Mouse (Mus musculus) liver, postnatal 0 days (tissue): Measurements from ENCODE around the gene Tmem123. TPM values are rescaled to one million over a fixed set of nuclear protein-coding genes. Genes with fewer than 3 reads are reported as not detected.

Source experiments
- ATAC-seq: fragments of 200-750 bp; cut with Nextera tagmentation; 2 replicates; pipeline ENCODE4 v1.8.0; 2017; ENCODE audit warnings: mild to moderate bottlenecking, moderate library complexity
- DNase-seq: peaks from one replicate; pipeline ENCODE4 v3.0.0-alpha.2; 2016
- H3K27ac ChIP-seq: fragments of 300-500 bp; sonication (generic); 2 replicates; pipeline ENCODE4 v1.5.1; 2014; ENCODE audit warnings: antibody characterized with exemption, moderate library complexity, mild to moderate bottlenecking, low read depth
- H3K27me3 ChIP-seq: fragments of 300-500 bp; sonication (generic); 2 replicates; pipeline ENCODE4 v1.6.1; 2014; ENCODE audit warnings: low read length, control low read depth, mixed read lengths; ENCODE audit not compliant: insufficient read depth
- H3K36me3 ChIP-seq: fragments of 300-500 bp; sonication (generic); replicated peaks from 2 replicates; pipeline ENCODE4 v1.6.1; 2014; ENCODE audit warnings: mild to moderate bottlenecking, control low read depth, low read length, moderate library complexity, mixed read lengths; ENCODE audit not compliant: insufficient read depth
- H3K4me1 ChIP-seq: fragments of 300-500 bp; sonication (generic); 2 replicates; pipeline ENCODE4 v1.6.1; 2014; ENCODE audit warnings: antibody characterized with exemption, mild to moderate bottlenecking, control low read depth; ENCODE audit not compliant: insufficient read depth
- H3K4me2 ChIP-seq: fragments of 300-500 bp; sonication (generic); 2 replicates; pipeline ENCODE4 v1.6.1; 2014; ENCODE audit warnings: low read depth, mild to moderate bottlenecking, low read length, moderate library complexity, mixed read lengths
- H3K4me3 ChIP-seq: fragments of 300-500 bp; sonication (generic); 2 replicates; pipeline ENCODE4 v1.5.1; 2014; ENCODE audit warnings: low read depth, low read length
- H3K9ac ChIP-seq: fragments of 300-500 bp; sonication (generic); replicated peaks from 2 replicates; pipeline ENCODE4 v1.6.1; 2014; ENCODE audit warnings: mild to moderate bottlenecking, moderate library complexity
- H3K9me3 ChIP-seq: fragments of 300-500 bp; sonication (generic); 2 replicates; pipeline ENCODE4 v1.6.1; 2016; ENCODE audit warnings: mild to moderate bottlenecking, control low read depth, low read length, mixed read lengths
- CTCF ChIP-seq: sonication (generic); IDR thresholded peaks from 2 replicates; pipeline ENCODE4 v1.5.1; 2016; ENCODE audit warnings: antibody characterized with exemption, low read depth
- EP300 ChIP-seq: IDR thresholded peaks from 2 replicates; pipeline ENCODE4 v1.6.1; 2016; ENCODE audit warnings: antibody characterized with exemption, low read depth, mild to moderate bottlenecking
- WGBS: fragments of 180-500 bp; shearing (Covaris S2); extraction: QIAGEN DNeasy Blood & Tissue Kit; methylation state at CpG from one replicate; pipeline ENCODE4 v1.1.7; 2014; ENCODE audit not compliant: insufficient replicate concordance; 5-methylcytosine and 5-hydroxymethylcytosine counted together
- polyA plus RNA-seq: library from polyadenylated mRNA; unstranded; fragments of >200 nt; fragmentation: Nextera tagmentation; extraction: Ambion mirVana; gene quantifications from 2 replicates; pipeline ENCODE4 v1.2.1, GENCODE M21; 2015

Gene Tmem123
- polyA plus RNA-seq, 1 experiment from 2014 or later: 29.2 TPM

DNA sequence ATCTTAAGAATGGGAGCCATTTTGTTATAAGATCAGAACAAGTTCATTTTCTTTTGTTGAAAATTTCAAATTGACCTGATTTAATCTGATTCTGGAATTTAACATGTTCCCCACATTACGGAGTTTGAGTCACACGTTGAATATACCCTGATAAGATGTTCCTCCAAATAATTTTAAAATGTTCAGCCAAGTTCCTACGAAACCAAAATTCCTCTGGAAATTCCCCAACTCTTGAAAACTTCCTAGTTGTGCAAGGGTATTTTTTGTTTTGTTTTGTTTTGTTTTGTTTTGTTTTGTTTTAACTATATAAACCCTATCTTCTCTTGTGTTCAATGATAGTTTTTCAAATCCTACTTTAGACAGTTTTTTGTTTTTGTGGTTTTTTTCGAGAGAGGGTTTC is 64.9 kb downstream of the Tmem123 start:
- peaks cover 28% of the 10 kb centered on the region for H3K4me1 ChIP-seq
- no peak overlapping the region for H3K4me3 ChIP-seq
- H3K36me3 ChIP-seq: peaks cover 9% of the 10 kb centered on the region
- no peak overlapping the region for H3K4me2 ChIP-seq
- 73% methylated on average over 4 of the region's 4 CpGs for WGBS
- no peaks in the 10 kb centered on the region for H3K27me3 ChIP-seq
- H3K27ac ChIP-seq: no peak overlapping the region; the same call in 1 of the 2 replicates
- H3K9me3 ChIP-seq: no peaks in the 10 kb centered on the region
- ATAC-seq (no peak), DNase-seq (no peak)
- TF ChIP-seq EP300 (no peak), CTCF (no peak)
- H3K9ac ChIP-seq: no peak overlapping the region

DNA sequence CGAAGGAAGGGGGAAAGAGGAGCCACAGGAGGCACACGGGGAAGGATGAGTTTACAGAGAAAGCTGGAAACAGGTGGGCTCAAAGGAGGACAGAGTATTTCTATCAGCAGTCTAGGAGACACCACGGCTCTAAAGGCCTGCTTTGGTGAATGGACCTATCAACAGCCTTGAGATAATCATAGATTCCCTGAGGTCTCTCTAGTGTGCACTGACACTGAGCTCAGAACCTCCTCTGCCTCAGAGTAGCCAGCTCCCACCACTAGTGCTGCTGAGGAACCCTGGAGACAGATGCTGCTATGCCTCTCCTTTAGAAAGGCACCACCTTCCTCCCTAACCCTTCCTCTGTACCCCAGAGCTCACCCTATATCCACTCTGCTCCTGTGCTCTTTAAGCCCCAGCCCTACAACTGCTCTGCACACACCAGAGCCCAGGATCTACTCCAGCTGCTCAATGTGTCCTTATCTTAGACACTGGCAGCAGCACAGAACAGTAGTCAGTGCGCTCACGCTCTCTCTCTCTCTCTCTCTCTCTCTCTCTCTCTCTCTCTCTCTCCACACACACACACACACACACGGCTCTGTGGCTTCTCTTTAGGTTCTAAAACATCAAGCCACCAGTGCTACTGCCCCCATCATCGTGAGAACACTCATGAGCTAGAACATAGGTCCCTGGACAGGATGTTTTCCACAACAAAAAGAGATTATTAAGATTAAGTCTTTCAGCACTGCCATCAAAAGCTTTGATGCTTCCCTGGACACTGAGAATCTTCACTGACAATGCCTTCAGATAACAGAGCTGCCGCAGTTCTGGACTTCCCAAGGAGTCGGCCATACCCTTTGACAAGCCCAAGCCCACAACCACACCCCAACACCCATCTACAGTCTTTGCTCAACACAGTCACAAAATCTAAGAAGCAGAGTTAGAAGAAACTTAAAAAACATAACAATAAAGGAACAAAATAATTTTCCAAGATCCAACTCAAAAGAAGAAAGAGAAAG is 66.0 kb downstream of the Tmem123 start:
- Histone ChIP-seq H3K9ac (peak overlapping the region; percentile 39; the same call in 1 of the 2 replicates), H3K27ac (peak overlapping the region; percentile 57), H3K36me3 (peaks cover 15% of the 10 kb centered on the region), H3K4me2 (peak overlapping the region; percentile 62), H3K4me1 (peaks cover 28% of the 10 kb centered on the region), H3K4me3 (peak overlapping the region; percentile 11; the same call in 1 of the 2 replicates), H3K9me3 (no peaks in the 10 kb centered on the region), H3K27me3 (no peaks in the 10 kb centered on the region)
- peak; percentile 93 for ATAC-seq
- 49% methylated on average over 8 of the region's 9 CpGs for WGBS
- no peak for DNase-seq
- TF ChIP-seq CTCF (no peak), EP300 (no peak)

- Histone ChIP-seq H3K9ac (no peak overlapping the region), H3K9me3 (no peaks in the 10 kb centered on the region), H3K4me2 (0 out of 2 replicates have a peak overlapping the region, but pooled peaks have one; percentile 30), H3K27me3 (no peaks in the 10 kb centered on the region), H3K36me3 (peaks cover 14% of the 10 kb centered on the region), H3K4me3 (no peak overlapping the region), H3K4me1 (peaks cover 25% of the 10 kb centered on the region), H3K27ac (no peak overlapping the region)
- 83% methylated on average over 6 of the region's 6 CpGs for WGBS
- TF ChIP-seq EP300 (no peak), CTCF (no peak)
- no peak for ATAC-seq
- no peak for DNase-seq
Measured at GRCm38 (mm10) chr9:7833421-7833820, 69.6 kb downstream of the Tmem123 start.

DNA sequence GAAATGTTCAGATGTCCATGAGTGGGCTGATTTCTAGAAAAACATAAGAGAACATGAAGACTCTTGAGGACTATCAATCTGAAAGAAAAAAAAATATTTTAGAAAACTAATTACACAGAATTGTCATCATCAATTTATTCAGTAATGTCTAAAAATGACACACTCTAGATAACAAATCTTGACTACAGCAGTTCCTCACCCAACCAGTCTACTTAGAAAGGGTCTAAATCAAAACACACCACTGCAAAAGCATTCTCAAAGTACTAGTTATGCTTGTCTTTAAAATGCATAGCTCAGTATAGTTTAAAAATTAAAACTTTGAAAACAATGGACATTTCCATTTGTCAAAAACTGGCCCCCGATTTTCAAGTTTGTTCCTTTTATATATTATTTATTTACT is 71.5 kb downstream of the Tmem123 start:
- H3K4me2 ChIP-seq: peak overlapping the region; percentile 73
- H3K4me3 ChIP-seq: no peak overlapping the region
- peaks cover 14% of the 10 kb centered on the region for H3K36me3 ChIP-seq
- no peak overlapping the region for H3K9ac ChIP-seq
- no peaks in the 10 kb centered on the region for H3K9me3 ChIP-seq
- TF ChIP-seq CTCF (no peak), EP300 (no peak)
- ATAC-seq (no peak), DNase-seq (no peak)
- no peaks in the 10 kb centered on the region for H3K27me3 ChIP-seq
- WGBS: 71% methylated on average over 1 of the region's 1 CpGs
- no peak overlapping the region for H3K27ac ChIP-seq
- H3K4me1 ChIP-seq: peaks cover 15% of the 10 kb centered on the region

DNA sequence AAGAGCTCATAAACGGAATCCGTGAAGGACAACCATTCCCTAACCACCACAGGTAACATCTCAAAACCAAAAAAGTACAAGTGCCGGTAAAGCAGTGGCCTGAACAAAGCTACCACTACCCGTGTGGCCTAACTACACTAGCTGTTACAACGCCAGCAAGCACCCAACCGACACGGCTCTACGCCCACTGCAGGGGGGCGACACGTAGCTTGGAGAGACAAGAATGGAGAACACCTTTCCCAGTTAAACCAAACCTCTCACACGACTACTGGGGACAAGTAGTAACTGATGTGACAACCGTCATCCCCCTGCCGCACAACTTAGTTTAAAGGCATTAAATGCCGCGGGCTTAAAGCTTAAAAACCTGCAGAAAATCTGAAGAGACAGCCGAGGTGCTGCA is 72.5 kb downstream of the Tmem123 start:
- whole genome bisulfite sequencing: under 1% methylated on average over 16 of the region's 16 CpGs

More for the DNA sequence above, 72.5 kb downstream of the Tmem123 start:
- peak overlapping the region; percentile 98 for H3K27ac ChIP-seq
- TF ChIP-seq EP300: no peak
- 0 out of 2 replicates have a peak, but pooled peaks have one; percentile 3 for TF ChIP-seq CTCF
- H3K4me3 ChIP-seq: peak overlapping the region; percentile 70
- H3K4me1 ChIP-seq: peaks cover 15% of the 10 kb centered on the region
- H3K9me3 ChIP-seq: no peaks in the 10 kb centered on the region
- DNase-seq: peak; percentile 63
- peak; percentile 22 for ATAC-seq
- peaks cover 14% of the 10 kb centered on the region for H3K36me3 ChIP-seq
- H3K9ac ChIP-seq: peak overlapping the region; percentile 87
- peak overlapping the region; percentile 73 for H3K4me2 ChIP-seq
- H3K27me3 ChIP-seq: no peaks in the 10 kb centered on the region
